Mouse (Mus musculus): ENCODE measurements around the gene Tuba8. TPM values are rescaled to one million over a fixed set of nuclear protein-coding genes. Genes with fewer than 3 reads are reported as not detected.

Gene Tuba8
- polyA plus RNA-seq, 1 experiment, result 5.4 TPM

- TF ChIP-seq POLR2A (IDR thresholded peaks at IDR 0.05; ENCODE audit: extremely low read depth, insufficient read depth, low read length) (no peak), CTCF (IDR thresholded peaks at IDR 0.05; ENCODE audit: extremely low read depth, insufficient read depth, low read length) (no peak)
- Histone ChIP-seq H3K27ac (ENCODE audit: insufficient read depth, low read length) (no peak overlapping the region), H3K4me3 (ENCODE audit: insufficient read depth, low read length) (no peak overlapping the region), H3K4me1 (ENCODE audit: control insufficient read depth, insufficient read depth, low read length) (no peaks in the 10 kb centered on the region)
Observed at GRCm38 (mm10) chr6:121194061-121194955, 16.2 kb upstream of the Tuba8 start.

- H3K27ac ChIP-seq (ENCODE audit: insufficient read depth, low read length), result no peak overlapping the region
- no peaks in the 10 kb centered on the region for H3K4me1 ChIP-seq (ENCODE audit: control insufficient read depth, insufficient read depth, low read length)
- TF ChIP-seq POLR2A (IDR thresholded peaks at IDR 0.05; ENCODE audit: extremely low read depth, insufficient read depth, low read length), result no peak
- no peak for TF ChIP-seq CTCF (IDR thresholded peaks at IDR 0.05; ENCODE audit: extremely low read depth, insufficient read depth, low read length)
- no peak overlapping the region for H3K4me3 ChIP-seq (ENCODE audit: insufficient read depth, low read length)
Observed at GRCm38 (mm10) chr6:121194956-121195731, 15.4 kb upstream of the Tuba8 start.

DNA sequence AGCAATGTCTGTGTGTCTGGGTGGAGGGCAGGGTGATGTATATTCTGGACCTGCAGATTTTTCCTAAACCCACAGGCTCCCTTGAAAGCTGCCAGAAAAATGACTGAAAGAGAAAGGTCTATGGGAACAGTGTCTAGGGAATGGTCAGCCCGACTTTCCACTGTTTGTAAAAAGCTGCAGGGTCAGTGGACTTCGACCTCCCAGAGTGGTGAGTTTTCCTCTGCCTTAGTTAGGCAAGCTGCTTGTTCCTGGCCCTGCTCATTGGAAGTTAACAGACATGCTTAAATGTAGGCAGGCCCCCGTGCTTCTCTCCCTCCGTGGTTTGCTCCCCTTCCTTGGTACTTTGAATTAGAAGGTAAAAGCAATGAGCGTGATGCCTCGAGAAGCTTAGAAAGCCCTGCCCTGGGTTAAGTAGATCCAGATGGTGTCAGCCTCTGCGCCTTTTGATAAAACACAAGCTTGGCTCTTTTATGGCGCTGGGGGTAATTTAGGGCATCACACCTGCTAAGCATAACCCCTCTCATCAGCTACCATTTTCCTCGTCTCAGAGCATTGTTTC, 12.6 kb upstream of the Tuba8 start:
- H3K4me3 ChIP-seq (ENCODE audit: insufficient read depth, low read length), result no peak overlapping the region
- no peaks in the 10 kb centered on the region for H3K4me1 ChIP-seq (ENCODE audit: control insufficient read depth, insufficient read depth, low read length)
- TF ChIP-seq POLR2A (IDR thresholded peaks at IDR 0.05; ENCODE audit: extremely low read depth, insufficient read depth, low read length), result no peak
- no peak for TF ChIP-seq CTCF (IDR thresholded peaks at IDR 0.05; ENCODE audit: extremely low read depth, insufficient read depth, low read length)
- no peak overlapping the region for H3K27ac ChIP-seq (ENCODE audit: insufficient read depth, low read length)

GRCm38 (mm10) chr6:121200458-121200857, 10.0 kb upstream of the Tuba8 start:
- Histone ChIP-seq H3K27ac (ENCODE audit: insufficient read depth, low read length) (no peak overlapping the region), H3K4me1 (ENCODE audit: control insufficient read depth, insufficient read depth, low read length) (no peaks in the 10 kb centered on the region), H3K4me3 (ENCODE audit: insufficient read depth, low read length) (no peak overlapping the region)
- TF ChIP-seq POLR2A (IDR thresholded peaks at IDR 0.05; ENCODE audit: extremely low read depth, insufficient read depth, low read length) (no peak), CTCF (IDR thresholded peaks at IDR 0.05; ENCODE audit: extremely low read depth, insufficient read depth, low read length) (no peak)

GRCm38 (mm10) chr6:121202026-121202425, 8.5 kb upstream of the Tuba8 start:
- Histone ChIP-seq H3K4me1 (ENCODE audit: control insufficient read depth, insufficient read depth, low read length) (no peaks in the 10 kb centered on the region), H3K4me3 (ENCODE audit: insufficient read depth, low read length) (no peak overlapping the region), H3K27ac (ENCODE audit: insufficient read depth, low read length) (no peak overlapping the region)
- no peak for TF ChIP-seq CTCF (IDR thresholded peaks at IDR 0.05; ENCODE audit: extremely low read depth, insufficient read depth, low read length)
- no peak for TF ChIP-seq POLR2A (IDR thresholded peaks at IDR 0.05; ENCODE audit: extremely low read depth, insufficient read depth, low read length)

DNA sequence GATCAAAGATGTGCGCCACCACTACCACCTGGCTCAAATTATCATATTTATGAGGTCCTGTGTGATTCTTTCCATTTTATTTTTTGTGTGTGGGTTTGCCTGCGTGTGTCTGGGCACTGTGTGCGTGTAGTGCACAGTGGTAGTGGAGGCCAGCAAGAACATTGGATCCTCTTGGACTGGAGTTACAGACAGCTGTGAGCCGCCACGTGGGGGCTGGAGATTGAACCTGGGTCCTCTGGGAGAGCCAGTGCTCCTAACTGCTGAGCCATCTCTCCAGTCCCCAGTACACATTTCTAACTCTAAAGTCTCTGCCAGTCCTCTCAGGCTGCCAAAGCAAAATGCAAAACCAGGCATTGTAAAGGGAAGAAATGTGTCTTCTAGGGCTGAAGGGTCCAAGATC, 4.0 kb upstream of the Tuba8 start:
- H3K4me1 ChIP-seq (ENCODE audit: control insufficient read depth, insufficient read depth, low read length), result no peaks in the 10 kb centered on the region
- no peak overlapping the region for H3K27ac ChIP-seq (ENCODE audit: insufficient read depth, low read length)
- no peak overlapping the region for H3K4me3 ChIP-seq (ENCODE audit: insufficient read depth, low read length)
- TF ChIP-seq POLR2A (IDR thresholded peaks at IDR 0.05; ENCODE audit: extremely low read depth, insufficient read depth, low read length) (no peak), CTCF (IDR thresholded peaks at IDR 0.05; ENCODE audit: extremely low read depth, insufficient read depth, low read length) (no peak)

DNA sequence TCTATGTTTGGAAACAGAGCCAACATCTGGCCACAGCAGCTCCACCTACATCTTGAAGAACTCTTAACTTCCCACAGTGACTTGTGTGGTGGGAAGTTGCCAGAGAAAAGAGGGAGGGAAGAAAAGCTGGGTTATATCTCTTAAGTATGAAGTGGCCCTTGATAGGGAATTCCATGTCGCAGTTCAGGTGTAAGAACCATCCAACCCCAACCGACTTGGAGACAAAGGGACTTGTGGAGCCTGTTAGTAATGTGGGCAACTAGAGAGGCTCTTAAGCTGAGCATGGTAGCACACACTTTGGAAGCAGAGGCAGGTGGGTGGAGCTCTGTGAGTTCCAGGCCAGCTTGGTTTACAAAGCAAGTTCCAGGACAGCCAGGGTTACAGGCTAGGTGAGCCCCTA, 912 bp upstream of the Tuba8 start:
- TF ChIP-seq CTCF (IDR thresholded peaks at IDR 0.05; ENCODE audit: extremely low read depth, insufficient read depth, low read length) (no peak), POLR2A (IDR thresholded peaks at IDR 0.05; ENCODE audit: extremely low read depth, insufficient read depth, low read length) (no peak)

DNA sequence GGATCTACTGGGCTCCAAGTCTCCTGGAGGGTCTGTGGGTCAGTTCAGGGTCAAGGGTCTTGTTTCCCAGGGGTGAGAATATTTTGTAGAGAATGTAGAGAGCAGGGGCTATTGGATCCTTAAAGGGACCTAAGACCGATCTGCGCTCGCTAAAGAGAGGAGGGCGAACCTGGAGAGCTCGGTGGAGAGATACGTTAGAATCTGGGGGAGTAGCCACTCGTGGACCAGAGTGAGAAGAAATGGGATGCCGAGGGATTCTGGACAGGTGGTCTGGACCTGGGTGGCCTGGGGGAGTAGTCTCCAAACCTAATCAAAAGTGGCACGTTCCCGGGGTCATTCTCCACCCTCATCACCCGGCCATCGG, 412 bp downstream of the Tuba8 start:
- H3K4me3 ChIP-seq (ENCODE audit: insufficient read depth, low read length), result peak overlapping the region; percentile 42
- H3K4me1 ChIP-seq (ENCODE audit: control insufficient read depth, insufficient read depth, low read length), result no peaks in the 10 kb centered on the region
- TF ChIP-seq CTCF (IDR thresholded peaks at IDR 0.05; ENCODE audit: extremely low read depth, insufficient read depth, low read length), result no peak
- TF ChIP-seq POLR2A (IDR thresholded peaks at IDR 0.05; ENCODE audit: extremely low read depth, insufficient read depth, low read length), result no peak
- no peak overlapping the region for H3K27ac ChIP-seq (ENCODE audit: insufficient read depth, low read length)

More for the DNA sequence above, 912 bp upstream of the Tuba8 start:
- Histone ChIP-seq H3K27ac (ENCODE audit: insufficient read depth, low read length) (no peak overlapping the region), H3K4me1 (ENCODE audit: control insufficient read depth, insufficient read depth, low read length) (no peaks in the 10 kb centered on the region), H3K4me3 (ENCODE audit: insufficient read depth, low read length) (no peak overlapping the region)

DNA sequence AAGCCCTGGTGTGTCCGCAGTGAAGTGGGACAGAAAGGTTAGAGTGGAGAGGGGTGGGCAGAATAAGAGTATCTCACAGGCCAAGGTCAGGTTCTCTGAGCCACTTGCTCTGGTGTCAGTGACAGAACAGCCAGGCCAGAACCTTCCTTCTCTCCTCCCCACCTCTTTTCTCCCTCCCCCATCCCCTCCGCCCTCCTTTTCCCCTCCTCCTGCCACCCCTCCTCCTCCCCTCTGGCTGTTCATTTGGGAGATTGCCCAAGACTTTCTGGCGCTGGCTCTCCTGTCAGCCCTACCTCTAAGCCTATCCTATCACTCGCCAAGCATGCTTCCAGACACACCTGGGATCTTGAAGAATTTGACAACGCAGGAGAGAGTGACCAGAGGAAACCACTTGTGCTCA, 1.2 kb downstream of the Tuba8 start:
- 0 out of 2 replicates have a peak, but pooled peaks cover 2% of the 10 kb centered on the region for H3K4me1 ChIP-seq (ENCODE audit: control insufficient read depth, insufficient read depth, low read length)
- H3K4me3 ChIP-seq (ENCODE audit: insufficient read depth, low read length), result peak overlapping the region; percentile 42
- no peak overlapping the region for H3K27ac ChIP-seq (ENCODE audit: insufficient read depth, low read length)
- TF ChIP-seq POLR2A (IDR thresholded peaks at IDR 0.05; ENCODE audit: extremely low read depth, insufficient read depth, low read length) (no peak), CTCF (IDR thresholded peaks at IDR 0.05; ENCODE audit: extremely low read depth, insufficient read depth, low read length) (no peak)

Measured in cortical plate, adult 2 months (tissue).